Mouse (Mus musculus): ENCODE results near the gene Zcchc14.

Gene Zcchc14

GRCm38 (mm10) chr8:121665329-121665728 is 12.6 kb upstream of the Zcchc14 start:
- DNase-seq (ENCODE audit: low spot score) = peak; percentile 61

GRCm38 (mm10) chr8:121663101-121663500 is 10.4 kb upstream of the Zcchc14 start:
- no peak for DNase-seq (ENCODE audit: low spot score)

- DNase-seq (ENCODE audit: low spot score) = no peak
Observed at GRCm38 (mm10) chr8:121661631-121662357, 9.1 kb upstream of the Zcchc14 start.

- no peak for DNase-seq (ENCODE audit: low spot score)
Observed at GRCm38 (mm10) chr8:121660602-121661001, 7.9 kb upstream of the Zcchc14 start.

GRCm38 (mm10) chr8:121654966-121655494 is 2.3 kb upstream of the Zcchc14 start:
- no peak for DNase-seq (ENCODE audit: low spot score)

- no peak for DNase-seq (ENCODE audit: low spot score)
Observed at GRCm38 (mm10) chr8:121654131-121654530, 1.4 kb upstream of the Zcchc14 start.

GRCm38 (mm10) chr8:121653340-121654019 is 779 bp upstream of the Zcchc14 start:
- peak; percentile 36 for DNase-seq (ENCODE audit: low spot score)

GRCm38 (mm10) chr8:121651874-121652361 is 783 bp downstream of the Zcchc14 start:
- DNase-seq (ENCODE audit: low spot score) = peak; percentile 72

- DNase-seq (ENCODE audit: low spot score) = no peak
Observed at GRCm38 (mm10) chr8:121651308-121651873, 1.3 kb downstream of the Zcchc14 start.

GRCm38 (mm10) chr8:121650389-121651307 is 2.1 kb downstream of the Zcchc14 start:
- no peak for DNase-seq (ENCODE audit: low spot score)

- DNase-seq (ENCODE audit: low spot score) = no peak
Observed at GRCm38 (mm10) chr8:121649904-121650303, 2.8 kb downstream of the Zcchc14 start.

- no peak for DNase-seq (ENCODE audit: low spot score)
Observed at GRCm38 (mm10) chr8:121649423-121649822, 3.3 kb downstream of the Zcchc14 start.

GRCm38 (mm10) chr8:121648451-121648850 is 4.2 kb downstream of the Zcchc14 start:
- no peak for DNase-seq (ENCODE audit: low spot score)

GRCm38 (mm10) chr8:121647511-121648215 is 5.0 kb downstream of the Zcchc14 start:
- no peak for DNase-seq (ENCODE audit: low spot score)

- DNase-seq (ENCODE audit: low spot score) = no peak
Observed at GRCm38 (mm10) chr8:121643384-121643783, 9.3 kb downstream of the Zcchc14 start.

GRCm38 (mm10) chr8:121642804-121643203 is 9.9 kb downstream of the Zcchc14 start:
- DNase-seq (ENCODE audit: low spot score) = no peak

GRCm38 (mm10) chr8:121636180-121636579 is 16.5 kb downstream of the Zcchc14 start:
- no peak for DNase-seq (ENCODE audit: low spot score)

GRCm38 (mm10) chr8:121635534-121635933 is 17.2 kb downstream of the Zcchc14 start:
- DNase-seq (ENCODE audit: low spot score) = no peak

GRCm38 (mm10) chr8:121632401-121632800 is 20.3 kb downstream of the Zcchc14 start:
- DNase-seq (ENCODE audit: low spot score) = no peak

- no peak for DNase-seq (ENCODE audit: low spot score)
Observed at GRCm38 (mm10) chr8:121631645-121632071, 21.0 kb downstream of the Zcchc14 start.

- DNase-seq (ENCODE audit: low spot score) = no peak
Observed at GRCm38 (mm10) chr8:121628681-121629080, 24.0 kb downstream of the Zcchc14 start.
